Mouse (Mus musculus): Measurements from ENCODE around the gene Vmn1r13.
"Not testable (repeated sequence)": the region's sequence is repeated elsewhere in the genome, so short reads cannot be mapped to it uniquely, and the experiment has no call there.

The Vmn1r13 gene

GRCm38 (mm10) chr6:57202990-57203389, at the start of gene Vmn1r13:
Gene Vmn1r13 (plus strand): TSS chr6:57203290.
- not testable (repeated sequence) for DNase-seq

- no peak for DNase-seq
Observed at GRCm38 (mm10) chr6:57156619-57157018, 46.5 kb upstream of the Vmn1r13 start, which contains the start of gene Vmn1r12. Gene Vmn1r12 (plus strand): TSS chr6:57156919.

GRCm38 (mm10) chr6:57190016-57190415, 13.1 kb upstream of the Vmn1r13 start:
- DNase-seq, result not testable (repeated sequence)

- no peak for DNase-seq
Observed at GRCm38 (mm10) chr6:57231386-57231785, 28.3 kb downstream of the Vmn1r13 start, which contains the start of gene Vmn1r14. Gene Vmn1r14 (plus strand): TSS chr6:57231686.

- DNase-seq, result no peak
Observed at GRCm38 (mm10) chr6:57257652-57258051, 54.6 kb downstream of the Vmn1r13 start, which contains the start of gene Vmn1r15. Gene Vmn1r15 (plus strand): TSS chr6:57257952.

GRCm38 (mm10) chr6:57260990-57261389, 57.9 kb downstream of the Vmn1r13 start:
- DNase-seq, result no peak

All from right cerebral cortex, adult 18-20 months (tissue).